Mouse (Mus musculus) stomach, embryonic 14.5 days (tissue): Measurements from ENCODE around the gene Usp29. TPM values are rescaled to one million over a fixed set of nuclear protein-coding genes. Genes with fewer than 3 reads are reported as not detected.
A peak's percentile ranks its signal among the peaks of the same experiment; 100 is the strongest.
"Not testable (repeated sequence)": the region's sequence is repeated elsewhere in the genome, so short reads cannot be mapped to it uniquely, and the experiment has no call there.

Experiments
- ATAC-seq: fragments of 200-750 bp; cut with Nextera tagmentation; 2 replicates; pipeline ENCODE4 v1.8.0; 2017; ENCODE audit warnings: low read depth, moderate TSS enrichment; ENCODE audit not compliant: insufficient number of reproducible peaks, insufficient read depth, low FRiP score
- H3K27ac ChIP-seq: fragments of 300-500 bp; sonication (generic); 2 replicates; pipeline ENCODE4 v1.5.1; 2014; ENCODE audit warnings: mild to moderate bottlenecking, low read length, moderate library complexity, mixed read lengths
- H3K27me3 ChIP-seq: fragments of 300-500 bp; sonication (generic); 2 replicates; pipeline ENCODE4 v1.6.1; 2014; ENCODE audit warnings: low read length, control low read depth, mixed read lengths; ENCODE audit not compliant: control insufficient read depth, insufficient read depth
- H3K36me3 ChIP-seq: fragments of 300-500 bp; sonication (generic); 2 replicates; pipeline ENCODE4 v1.6.1; 2014; ENCODE audit warnings: mild to moderate bottlenecking, control low read depth, low read length, moderate library complexity, mixed read lengths; ENCODE audit not compliant: control insufficient read depth, insufficient read depth
- H3K4me1 ChIP-seq: fragments of 300-500 bp; sonication (generic); 2 replicates; pipeline ENCODE4 v1.6.1; 2014; ENCODE audit warnings: low read length, control low read depth, mixed read lengths; ENCODE audit not compliant: control insufficient read depth, insufficient read depth
- H3K4me2 ChIP-seq: fragments of 300-500 bp; sonication (generic); replicated peaks from 2 replicates; pipeline ENCODE4 v1.6.1; 2014; ENCODE audit warnings: low read depth, low read length, control low read depth
- H3K4me3 ChIP-seq: fragments of 300-500 bp; sonication (generic); 2 replicates; pipeline ENCODE4 v1.5.1; 2014; ENCODE audit warnings: low read depth, low read length, control low read depth
- H3K9ac ChIP-seq: fragments of 300-500 bp; sonication (generic); replicated peaks from 2 replicates; pipeline ENCODE4 v1.6.1; 2014; ENCODE audit warnings: low read depth, mild to moderate bottlenecking, control low read depth, low read length, moderate library complexity, mixed read lengths
- H3K9me3 ChIP-seq: fragments of 300-500 bp; sonication (generic); 2 replicates; pipeline ENCODE4 v1.6.1; 2016; ENCODE audit warnings: low read depth, low read length, control low read depth; ENCODE audit not compliant: control insufficient read depth
- WGBS: fragments of 180-500 bp; shearing (Covaris S2); extraction: QIAGEN DNeasy Blood & Tissue Kit; methylation state at CpG from one replicate; pipeline ENCODE4 v1.1.7; 2014; 5-methylcytosine and 5-hydroxymethylcytosine counted together
- polyA plus RNA-seq: library from polyadenylated mRNA; unstranded; fragments of >200 nt; fragmentation: Nextera tagmentation; extraction: Ambion mirVana; gene quantifications from 2 replicates; pipeline ENCODE4 v1.2.1, GENCODE M21; 2014

Usp29 gene
- polyA plus RNA-seq, 1 experiment from 2014 or later, result 9.1 TPM

- WGBS, result 47% methylated on average over 1 of the region's 1 CpGs
- H3K4me1 ChIP-seq, result no peaks in the 10 kb centered on the region
These were observed 147.8 kb downstream of the Usp29 start for GRCm38 (mm10) chr7:6878202-6878601.

GRCm38 (mm10) chr7:6878849-6879248 is 148.5 kb downstream of the Usp29 start:
- H3K9ac ChIP-seq, H3K4me1 ChIP-seq, H3K4me3 ChIP-seq, H3K36me3 ChIP-seq, H3K9me3 ChIP-seq, H3K27ac ChIP-seq, H3K27me3 ChIP-seq, H3K4me2 ChIP-seq: not testable (repeated sequence)
- 100% methylated on average over 3 of the region's 3 CpGs for WGBS
- peak; percentile 56; the same call in 1 of the 2 replicates for ATAC-seq

More at GRCm38 (mm10) chr7:6878202-6878601, 147.8 kb downstream of the Usp29 start:
- no peak for ATAC-seq
- no peaks in the 10 kb centered on the region for H3K36me3 ChIP-seq
- H3K9me3 ChIP-seq, result no peaks in the 10 kb centered on the region
- no peaks in the 10 kb centered on the region for H3K27me3 ChIP-seq
- no peak overlapping the region for H3K9ac ChIP-seq
- H3K27ac ChIP-seq, result no peak overlapping the region
- no peak overlapping the region for H3K4me3 ChIP-seq
- no peak overlapping the region for H3K4me2 ChIP-seq

GRCm38 (mm10) chr7:6879512-6880164 is 149.3 kb downstream of the Usp29 start:
- no peak overlapping the region for H3K9ac ChIP-seq
- H3K4me1 ChIP-seq, result no peaks in the 10 kb centered on the region
- 68% methylated on average over 11 of the region's 11 CpGs for WGBS
- no peaks in the 10 kb centered on the region for H3K36me3 ChIP-seq
- no peak overlapping the region for H3K4me2 ChIP-seq
- no peak for ATAC-seq
- H3K27ac ChIP-seq, result no peak overlapping the region
- H3K9me3 ChIP-seq, result no peaks in the 10 kb centered on the region
- no peaks in the 10 kb centered on the region for H3K27me3 ChIP-seq
- H3K4me3 ChIP-seq, result no peak overlapping the region

DNA sequence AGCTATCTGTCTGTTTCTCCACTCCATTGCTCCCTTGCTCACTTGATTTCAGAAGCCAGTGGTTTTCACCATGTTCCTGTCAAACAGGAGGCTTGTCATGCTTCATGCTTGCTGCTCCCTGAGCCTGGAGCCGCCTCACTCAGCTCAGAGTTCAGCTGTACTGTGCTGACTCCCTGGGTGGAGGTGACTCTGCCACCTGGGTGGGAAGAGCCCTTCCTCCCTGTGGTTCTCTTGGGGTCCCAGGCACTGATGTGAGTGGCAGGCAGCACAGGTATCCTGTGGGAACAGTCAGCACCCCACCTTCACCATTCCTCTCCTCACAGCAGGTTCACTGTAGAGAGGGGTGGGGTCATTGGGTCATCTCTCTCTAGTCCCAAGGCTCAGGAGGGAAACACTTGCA is 150.5 kb downstream of the Usp29 start:
- H3K27ac ChIP-seq, H3K36me3 ChIP-seq, H3K4me2 ChIP-seq, H3K9me3 ChIP-seq, H3K4me1 ChIP-seq, H3K9ac ChIP-seq, H3K4me3 ChIP-seq, ATAC-seq, H3K27me3 ChIP-seq: not testable (repeated sequence)
- WGBS, result 83% methylated on average over 1 of the region's 1 CpGs

GRCm38 (mm10) chr7:6881473-6882046 is 151.2 kb downstream of the Usp29 start:
- no peaks in the 10 kb centered on the region for H3K9me3 ChIP-seq
- H3K4me2 ChIP-seq, result no peak overlapping the region
- H3K4me1 ChIP-seq, result no peaks in the 10 kb centered on the region
- no peaks in the 10 kb centered on the region for H3K36me3 ChIP-seq
- H3K4me3 ChIP-seq, result no peak overlapping the region
- no peaks in the 10 kb centered on the region for H3K27me3 ChIP-seq
- H3K27ac ChIP-seq, result no peak overlapping the region
- ATAC-seq, result no peak
- WGBS, result 49% methylated on average over 6 of the region's 6 CpGs
- no peak overlapping the region for H3K9ac ChIP-seq

DNA sequence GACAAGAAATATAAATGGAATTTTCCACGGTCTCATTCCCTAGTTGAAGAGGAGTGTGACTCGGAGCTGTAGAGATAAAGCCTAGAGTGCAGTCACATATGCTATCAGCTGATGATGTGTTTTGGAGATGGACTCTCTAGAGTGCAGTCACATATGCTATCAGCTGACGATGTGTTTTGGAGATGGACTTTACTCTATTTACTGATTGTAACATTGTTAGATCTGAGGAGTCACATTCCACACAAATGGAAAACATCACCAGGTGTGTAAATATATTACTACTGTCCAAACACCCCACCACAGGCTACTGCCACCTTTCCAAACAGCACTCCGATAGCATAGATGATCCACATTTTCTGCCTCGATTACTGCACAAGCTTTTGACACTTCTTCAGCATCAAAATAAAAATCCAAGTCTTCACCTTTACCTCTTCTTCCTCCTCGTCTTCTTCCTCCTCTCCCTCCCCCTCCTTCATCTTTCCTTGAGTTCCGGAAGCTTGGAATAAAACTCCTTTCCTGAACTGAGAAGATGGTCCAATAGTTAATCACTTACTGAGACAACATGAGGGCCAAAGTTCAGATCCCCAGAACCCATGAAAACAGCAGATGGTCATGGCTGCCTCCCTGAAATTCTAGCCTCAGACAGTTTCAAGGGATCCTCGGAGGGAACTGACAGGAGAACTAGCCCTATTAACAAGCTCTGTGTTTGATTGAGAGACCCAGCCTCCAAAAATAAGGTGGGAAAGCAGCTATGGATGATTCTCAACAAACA is 153.2 kb downstream of the Usp29 start:
- Histone ChIP-seq H3K27ac (no peak overlapping the region), H3K4me1 (no peaks in the 10 kb centered on the region), H3K9ac (no peak overlapping the region), H3K4me3 (no peak overlapping the region), H3K4me2 (no peak overlapping the region), H3K36me3 (no peaks in the 10 kb centered on the region), H3K9me3 (no peaks in the 10 kb centered on the region), H3K27me3 (no peaks in the 10 kb centered on the region)
- no peak for ATAC-seq
- WGBS, result 69% methylated on average over 8 of the region's 8 CpGs

DNA sequence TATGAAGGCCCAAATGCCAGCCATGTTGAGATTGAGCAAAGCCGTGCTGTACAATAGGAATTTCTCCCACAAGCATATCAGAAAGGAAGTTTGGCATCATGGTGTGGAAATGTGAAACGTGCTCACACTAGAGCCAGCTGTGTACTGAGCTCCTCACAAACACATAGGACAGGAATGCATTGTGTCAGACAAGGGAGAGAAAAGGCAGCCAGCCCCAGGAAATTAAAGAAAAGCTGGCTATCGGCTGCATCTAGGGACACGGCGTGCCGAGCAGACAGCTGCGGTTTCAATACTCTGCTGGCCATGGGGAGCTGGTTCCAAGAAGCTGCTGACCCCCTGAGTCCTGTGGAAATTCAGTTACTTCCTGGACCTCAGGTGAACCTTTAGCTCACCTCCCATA is 155.0 kb downstream of the Usp29 start:
- no peak overlapping the region for H3K27ac ChIP-seq
- H3K4me3 ChIP-seq, result no peak overlapping the region
- no peaks in the 10 kb centered on the region for H3K4me1 ChIP-seq
- no peaks in the 10 kb centered on the region for H3K9me3 ChIP-seq
- ATAC-seq, result no peak
- H3K4me2 ChIP-seq, result no peak overlapping the region
- no peaks in the 10 kb centered on the region for H3K27me3 ChIP-seq
- no peak overlapping the region for H3K9ac ChIP-seq
- H3K36me3 ChIP-seq, result no peaks in the 10 kb centered on the region
- 81% methylated on average over 7 of the region's 7 CpGs for WGBS

DNA sequence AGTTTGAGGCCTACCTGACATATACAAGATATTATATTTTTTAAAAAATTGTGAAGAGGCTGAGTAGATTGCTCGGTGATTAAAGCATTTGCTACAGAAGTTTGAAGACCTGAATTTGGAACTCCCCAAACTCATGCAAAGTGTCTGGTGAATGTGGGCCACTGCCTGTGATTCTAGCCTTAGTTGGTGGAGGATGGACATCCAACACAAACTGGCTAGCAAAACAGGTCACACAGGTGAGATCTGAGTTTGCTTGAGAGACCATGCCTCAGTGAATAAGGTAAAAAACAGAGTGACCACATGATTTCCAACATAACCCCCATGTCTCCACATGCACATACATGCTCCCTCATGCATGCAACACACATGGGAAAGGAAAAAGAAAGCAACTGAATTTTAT is 156.5 kb downstream of the Usp29 start:
- 94% methylated on average over 1 of the region's 1 CpGs for WGBS
- Histone ChIP-seq H3K4me3 (no peak overlapping the region), H3K4me1 (no peaks in the 10 kb centered on the region), H3K27ac (no peak overlapping the region), H3K36me3 (no peaks in the 10 kb centered on the region), H3K9ac (no peak overlapping the region), H3K9me3 (no peaks in the 10 kb centered on the region), H3K27me3 (no peaks in the 10 kb centered on the region), H3K4me2 (no peak overlapping the region)
- no peak for ATAC-seq
